Mouse (Mus musculus): ENCODE results near the gene Trim27. TPM values are rescaled to one million over a fixed set of nuclear protein-coding genes. Genes with fewer than 3 reads are reported as not detected.

Trim27 gene
- polyA plus RNA-seq, 1 experiment from 2014 or later = 101 TPM

GRCm38 (mm10) chr13:21159475-21159819 is 19.8 kb upstream of the Trim27 start:
- Histone ChIP-seq H3K4me3 (replicated peaks; ENCODE audit: low read depth, low read length) (peak overlapping the region; percentile 62), H3K4me1 (replicated peaks; ENCODE audit: insufficient read depth, low read length) (0 out of 2 replicates have a peak, but pooled peaks cover 3% of the 10 kb centered on the region), H3K9ac (ENCODE audit: low read depth, low read length) (peak overlapping the region; percentile 50), H3K27ac (no peak overlapping the region), H3K9me3 (replicated peaks; ENCODE audit: low read length) (no peaks in the 10 kb centered on the region), H3K27me3 (ENCODE audit: insufficient read depth, low read length) (no peaks in the 10 kb centered on the region), H3K4me2 (ENCODE audit: low read length) (peak overlapping the region; percentile 95), H3K36me3 (ENCODE audit: insufficient read depth, low read length) (no peaks in the 10 kb centered on the region)
- DNase-seq (ENCODE audit: low spot score) (peak; percentile 21), ATAC-seq (replicated peaks; ENCODE audit: low FRiP score, low read depth) (no peak)
- no peak for TF ChIP-seq CTCF (IDR thresholded peaks at IDR 0.05; ENCODE audit: low read depth)
- 2% methylated on average over 15 of the region's 15 CpGs for WGBS

- H3K27me3 ChIP-seq (ENCODE audit: insufficient read depth, low read length) = no peaks in the 10 kb centered on the region
- H3K27ac ChIP-seq = no peak overlapping the region
- WGBS = under 1% methylated on average over 16 of the region's 16 CpGs
- H3K9ac ChIP-seq (ENCODE audit: low read depth, low read length) = peak overlapping the region; percentile 50; the same call in 1 of the 2 replicates
- DNase-seq (ENCODE audit: low spot score) (peak; percentile 25), ATAC-seq (replicated peaks; ENCODE audit: low FRiP score, low read depth) (no peak; the same call in 1 of the 2 replicates)
- no peaks in the 10 kb centered on the region for H3K9me3 ChIP-seq (replicated peaks; ENCODE audit: low read length)
- peak overlapping the region; percentile 62 for H3K4me3 ChIP-seq (replicated peaks; ENCODE audit: low read depth, low read length)
- H3K4me2 ChIP-seq (ENCODE audit: low read length) = peak overlapping the region; percentile 95
- 0 out of 2 replicates have a peak, but pooled peaks cover 3% of the 10 kb centered on the region for H3K4me1 ChIP-seq (replicated peaks; ENCODE audit: insufficient read depth, low read length)
- no peaks in the 10 kb centered on the region for H3K36me3 ChIP-seq (ENCODE audit: insufficient read depth, low read length)
- TF ChIP-seq CTCF (IDR thresholded peaks at IDR 0.05; ENCODE audit: low read depth) = no peak
Observed at GRCm38 (mm10) chr13:21160041-21160511, 19.2 kb upstream of the Trim27 start.

GRCm38 (mm10) chr13:21160657-21161590 is 18.3 kb upstream of the Trim27 start:
- Histone ChIP-seq H3K4me2 (ENCODE audit: low read length) (peak overlapping the region; percentile 95), H3K27ac (no peak overlapping the region), H3K9ac (ENCODE audit: low read depth, low read length) (peak overlapping the region; percentile 50; the same call in 1 of the 2 replicates), H3K4me3 (replicated peaks; ENCODE audit: low read depth, low read length) (peak overlapping the region; percentile 62), H3K4me1 (replicated peaks; ENCODE audit: insufficient read depth, low read length) (0 out of 2 replicates have a peak, but pooled peaks cover 3% of the 10 kb centered on the region), H3K36me3 (ENCODE audit: insufficient read depth, low read length) (no peaks in the 10 kb centered on the region), H3K27me3 (ENCODE audit: insufficient read depth, low read length) (no peaks in the 10 kb centered on the region), H3K9me3 (replicated peaks; ENCODE audit: low read length) (no peaks in the 10 kb centered on the region)
- under 1% methylated on average over 32 of the region's 32 CpGs for WGBS
- DNase-seq (ENCODE audit: low spot score) (peak; percentile 91), ATAC-seq (replicated peaks; ENCODE audit: low FRiP score, low read depth) (peak; percentile 91)
- TF ChIP-seq CTCF (IDR thresholded peaks at IDR 0.05; ENCODE audit: low read depth) = no peak

GRCm38 (mm10) chr13:21161591-21161990 is 17.7 kb upstream of the Trim27 start:
- H3K9ac ChIP-seq (ENCODE audit: low read depth, low read length) = no peak overlapping the region
- no peaks in the 10 kb centered on the region for H3K27me3 ChIP-seq (ENCODE audit: insufficient read depth, low read length)
- 0 out of 2 replicates have a peak, but pooled peaks cover 3% of the 10 kb centered on the region for H3K4me1 ChIP-seq (replicated peaks; ENCODE audit: insufficient read depth, low read length)
- peak overlapping the region; percentile 30; the same call in 1 of the 2 replicates for H3K4me2 ChIP-seq (ENCODE audit: low read length)
- H3K9me3 ChIP-seq (replicated peaks; ENCODE audit: low read length) = no peaks in the 10 kb centered on the region
- H3K36me3 ChIP-seq (ENCODE audit: insufficient read depth, low read length) = no peaks in the 10 kb centered on the region
- DNase-seq (ENCODE audit: low spot score) (no peak), ATAC-seq (replicated peaks; ENCODE audit: low FRiP score, low read depth) (no peak)
- H3K27ac ChIP-seq = no peak overlapping the region
- WGBS = 37% methylated on average over 2 of the region's 2 CpGs
- H3K4me3 ChIP-seq (replicated peaks; ENCODE audit: low read depth, low read length) = peak overlapping the region; percentile 62; the same call in 1 of the 2 replicates
- TF ChIP-seq CTCF (IDR thresholded peaks at IDR 0.05; ENCODE audit: low read depth) = no peak

GRCm38 (mm10) chr13:21162591-21162990 is 16.7 kb upstream of the Trim27 start:
- no peaks in the 10 kb centered on the region for H3K27me3 ChIP-seq (ENCODE audit: insufficient read depth, low read length)
- H3K4me1 ChIP-seq (replicated peaks; ENCODE audit: insufficient read depth, low read length) = 0 out of 2 replicates have a peak, but pooled peaks cover 3% of the 10 kb centered on the region
- no peaks in the 10 kb centered on the region for H3K9me3 ChIP-seq (replicated peaks; ENCODE audit: low read length)
- ATAC-seq (replicated peaks; ENCODE audit: low FRiP score, low read depth) (no peak), DNase-seq (ENCODE audit: low spot score) (no peak)
- no peak for TF ChIP-seq CTCF (IDR thresholded peaks at IDR 0.05; ENCODE audit: low read depth)
- no peak overlapping the region for H3K4me2 ChIP-seq (ENCODE audit: low read length)
- no peak overlapping the region for H3K4me3 ChIP-seq (replicated peaks; ENCODE audit: low read depth, low read length)
- WGBS = 48% methylated on average over 5 of the region's 5 CpGs
- no peak overlapping the region for H3K27ac ChIP-seq
- no peak overlapping the region for H3K9ac ChIP-seq (ENCODE audit: low read depth, low read length)
- H3K36me3 ChIP-seq (ENCODE audit: insufficient read depth, low read length) = no peaks in the 10 kb centered on the region
